Mouse (Mus musculus): ENCODE results near the gene Dync2h1.
"Not testable (repeated sequence)": the region's sequence is repeated elsewhere in the genome, so short reads cannot be mapped to it uniquely, and the experiment has no call there.

Gene Dync2h1

DNA sequence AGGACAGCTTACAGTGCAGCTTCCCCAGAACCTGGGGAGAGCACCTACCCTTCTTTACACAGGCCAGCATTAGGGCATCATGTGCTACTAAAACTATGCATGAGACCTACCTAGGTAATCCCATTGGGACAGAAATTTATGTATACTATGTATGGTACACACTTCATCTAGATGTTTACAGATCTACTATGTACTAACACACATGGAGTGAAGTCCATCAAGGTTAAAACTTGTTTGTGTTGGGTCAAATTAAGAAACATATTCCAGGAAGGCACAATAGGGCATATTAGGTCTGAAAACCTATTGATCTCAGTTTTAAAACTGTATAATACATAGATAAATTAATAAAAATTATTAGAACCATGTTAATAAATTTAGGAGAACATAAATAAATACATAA lies 168.6 kb downstream of the Dync2h1 start:
- no peak for DNase-seq (ENCODE audit: low spot score)

GRCm38 (mm10) chr9:7014733-7015132 lies 169.5 kb downstream of the Dync2h1 start:
- no peak for DNase-seq (ENCODE audit: low spot score)

DNA sequence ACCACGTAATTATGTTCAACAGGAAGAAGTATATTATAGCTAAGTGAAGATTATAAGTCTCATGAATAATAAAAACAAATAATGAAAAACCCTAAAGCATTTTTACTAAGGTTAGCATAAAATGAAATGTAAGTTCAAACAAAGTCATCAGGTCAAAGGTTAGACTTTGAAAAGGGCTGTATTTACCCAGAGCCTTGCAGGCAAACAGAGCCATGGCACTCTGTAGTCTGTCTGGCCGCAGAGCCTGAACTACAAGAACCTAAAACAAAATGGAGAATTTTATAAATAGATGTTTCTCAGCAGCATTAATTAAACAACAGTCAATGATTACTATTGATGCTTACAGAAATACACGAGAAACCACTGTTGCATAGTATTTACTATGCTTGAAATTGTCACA lies 174.5 kb downstream of the Dync2h1 start:
- DNase-seq (ENCODE audit: low spot score): no peak

DNA sequence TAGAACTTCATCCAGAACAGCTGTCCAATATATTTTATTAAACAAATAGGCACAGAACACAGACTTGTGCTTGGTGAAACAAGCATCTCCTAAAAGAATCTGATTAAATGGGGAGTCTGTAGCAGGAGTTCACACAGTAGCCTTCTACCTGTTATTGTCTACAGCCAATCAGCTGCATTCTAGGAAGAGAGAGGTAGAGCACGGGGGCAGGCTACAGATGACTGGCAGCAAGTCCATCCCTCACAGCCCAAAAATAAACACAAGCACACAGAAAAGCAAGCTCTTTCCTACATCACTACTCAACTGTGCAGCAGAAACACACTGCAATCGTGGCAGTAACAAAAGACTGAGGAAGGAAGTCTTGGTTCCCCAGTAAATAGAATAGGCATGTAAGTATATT lies 189.4 kb downstream of the Dync2h1 start:
- no peak for DNase-seq (ENCODE audit: low spot score)

- no peak for DNase-seq (ENCODE audit: low spot score)
These were observed 190.0 kb downstream of the Dync2h1 start for GRCm38 (mm10) chr9:6994275-6994674.

- DNase-seq (ENCODE audit: low spot score): no peak
These were observed 195.2 kb downstream of the Dync2h1 start for GRCm38 (mm10) chr9:6988893-6989685.

DNA sequence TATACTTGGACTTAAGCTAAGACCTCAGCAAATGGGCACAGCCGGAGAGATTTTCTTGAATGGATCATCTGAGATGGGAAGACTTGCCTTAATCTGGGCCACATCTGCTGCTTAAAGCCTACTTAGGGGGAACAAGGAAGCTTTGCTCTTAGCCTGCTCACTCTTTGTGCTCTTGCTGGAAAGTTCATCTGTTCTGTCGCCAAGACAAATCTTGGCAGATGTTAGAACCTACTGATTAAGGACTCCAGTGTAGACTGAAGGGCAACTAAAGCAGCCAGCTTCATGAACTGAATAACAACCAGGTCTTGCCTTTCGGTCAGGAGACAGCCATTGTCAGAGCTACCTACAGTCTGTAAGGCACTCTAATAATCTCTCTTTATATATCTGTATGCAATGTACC lies 198.1 kb downstream of the Dync2h1 start:
- DNase-seq (ENCODE audit: low spot score): peak; percentile 6

GRCm38 (mm10) chr9:6969171-6969570 lies 215.1 kb downstream of the Dync2h1 start:
- no peak for DNase-seq (ENCODE audit: low spot score)

DNA sequence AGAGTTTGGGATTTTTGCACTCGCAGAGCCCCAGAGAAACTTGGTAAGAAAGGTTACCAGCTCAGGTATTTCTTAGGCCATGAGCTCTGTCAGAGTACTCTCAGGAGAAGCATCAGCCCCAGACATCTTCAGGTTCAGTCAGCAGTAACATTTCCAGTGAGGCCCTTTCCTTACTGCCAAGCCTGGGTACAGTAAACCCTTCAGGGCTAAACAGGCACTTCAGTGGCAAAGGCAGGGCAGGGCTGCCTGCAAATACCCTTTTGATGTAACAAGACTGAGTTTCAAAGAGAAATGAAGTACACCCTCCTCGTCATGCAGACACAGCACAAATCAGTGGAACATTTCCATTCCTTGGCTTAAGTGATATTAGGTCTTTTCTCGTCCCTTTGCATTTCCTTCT lies 219.2 kb downstream of the Dync2h1 start:
- DNase-seq (ENCODE audit: low spot score): no peak

DNA sequence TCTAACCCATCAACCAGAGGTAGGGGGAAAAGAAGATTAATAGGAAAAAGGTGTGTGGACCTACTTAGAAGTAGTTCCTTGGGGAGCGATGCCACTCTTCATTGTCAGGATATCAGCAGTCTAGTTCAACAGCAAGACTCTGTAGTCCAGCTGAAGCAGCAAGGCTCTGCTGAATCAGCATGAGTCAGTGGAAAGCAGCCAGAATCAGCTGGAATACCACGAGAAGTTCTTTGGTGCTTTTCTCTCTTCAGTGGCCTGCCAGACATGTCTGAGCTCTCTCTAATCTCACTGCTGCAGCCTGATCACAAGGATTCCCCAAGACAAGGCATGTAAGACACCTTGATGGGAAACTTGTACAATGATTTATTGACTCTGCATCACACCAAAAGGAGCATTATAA lies 225.9 kb downstream of the Dync2h1 start:
- DNase-seq (ENCODE audit: low spot score): no peak

DNA sequence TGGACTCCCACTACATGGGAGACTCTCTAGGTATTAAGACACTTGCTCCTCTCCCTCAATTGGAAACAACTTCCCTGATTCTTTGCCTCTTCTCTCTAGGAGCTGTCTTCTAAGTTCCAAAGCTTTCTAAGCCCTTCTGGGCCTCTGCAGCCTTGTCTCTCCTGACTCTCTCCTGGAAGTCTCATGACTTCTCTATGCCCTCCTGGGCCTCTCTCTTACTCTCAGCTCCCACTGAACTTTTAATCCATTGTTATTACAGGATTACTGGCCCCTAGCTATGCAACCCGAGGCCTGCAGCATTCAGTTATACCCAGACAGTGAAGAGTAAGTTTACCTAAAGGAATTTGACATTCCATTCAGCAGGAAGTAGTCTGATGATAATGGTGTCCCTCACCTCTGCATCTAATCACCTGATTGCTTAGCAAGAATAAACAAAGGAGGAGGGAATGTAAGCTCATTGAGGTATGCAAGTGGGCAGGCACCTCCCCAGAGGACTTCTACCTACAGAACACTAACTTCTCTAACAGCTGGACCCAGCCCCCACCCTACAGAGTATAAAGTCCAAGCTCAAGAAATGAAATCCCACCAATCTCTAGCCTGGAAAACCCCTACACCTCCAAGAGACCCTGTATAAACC lies 256.7 kb downstream of the Dync2h1 start:
- DNase-seq (ENCODE audit: low spot score): no peak

GRCm38 (mm10) chr9:6913471-6913870 lies 270.8 kb downstream of the Dync2h1 start:
- DNase-seq (ENCODE audit: low spot score): no peak

DNA sequence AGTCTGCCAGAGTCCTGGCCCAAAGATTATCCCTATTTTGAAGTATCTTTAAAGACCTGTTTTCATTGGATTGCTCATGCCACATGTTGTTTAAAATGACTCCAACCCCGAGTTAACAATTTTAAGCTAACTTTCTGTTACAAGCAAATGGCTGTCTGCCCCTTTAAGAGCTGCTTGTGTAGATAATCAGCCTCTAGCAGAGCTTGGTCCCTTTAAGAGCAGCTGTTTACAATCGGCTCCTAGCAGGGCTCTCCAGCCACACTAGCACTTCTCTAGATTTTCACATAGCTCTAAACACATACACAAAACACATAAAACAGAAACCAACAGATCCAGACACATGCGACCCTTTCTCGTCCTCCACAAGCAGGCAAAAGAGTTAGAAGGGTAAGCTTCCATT lies 273.7 kb downstream of the Dync2h1 start:
- DNase-seq (ENCODE audit: low spot score): not testable (repeated sequence)

- no peak for DNase-seq (ENCODE audit: low spot score)
These were observed 282.6 kb downstream of the Dync2h1 start for GRCm38 (mm10) chr9:6901620-6902019.

DNA sequence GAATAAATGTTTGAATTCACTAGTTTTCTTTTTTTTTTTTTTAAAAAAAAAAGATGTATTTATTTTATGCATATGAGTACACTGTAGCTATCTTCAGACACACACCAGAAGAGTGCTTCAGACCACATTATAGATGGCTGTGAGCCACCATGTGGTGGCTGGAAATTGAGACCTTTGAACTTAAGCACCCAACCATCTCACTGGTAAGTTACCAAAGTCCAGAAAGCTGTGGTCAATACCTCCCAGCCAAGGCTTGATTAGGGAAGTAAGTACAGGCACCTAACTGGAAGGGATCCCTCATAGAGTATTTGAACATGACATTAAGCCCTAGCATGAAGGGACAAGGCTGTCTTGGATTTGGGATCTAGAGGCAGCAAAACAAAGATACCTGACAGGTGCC lies 292.9 kb downstream of the Dync2h1 start:
- no peak for DNase-seq (ENCODE audit: low spot score)

GRCm38 (mm10) chr9:6881187-6881984 lies 302.9 kb downstream of the Dync2h1 start:
- no peak for DNase-seq (ENCODE audit: low spot score)
